Mouse (Mus musculus): ENCODE results near the gene Gnas.
"Not testable (repeated sequence)": the region's sequence is repeated elsewhere in the genome, so short reads cannot be mapped to it uniquely, and the experiment has no call there.

Gene Gnas

GRCm38 (mm10) chr2:174328926-174329662, 45.0 kb downstream of the Gnas start:
- peak; percentile 42 for DNase-seq

GRCm38 (mm10) chr2:174329663-174330615, 45.8 kb downstream of the Gnas start:
- DNase-seq: peak; percentile 83

GRCm38 (mm10) chr2:174330616-174331191, 46.6 kb downstream of the Gnas start:
- peak; percentile 81 for DNase-seq

GRCm38 (mm10) chr2:174331282-174332030, 47.3 kb downstream of the Gnas start:
- DNase-seq: no peak

DNA sequence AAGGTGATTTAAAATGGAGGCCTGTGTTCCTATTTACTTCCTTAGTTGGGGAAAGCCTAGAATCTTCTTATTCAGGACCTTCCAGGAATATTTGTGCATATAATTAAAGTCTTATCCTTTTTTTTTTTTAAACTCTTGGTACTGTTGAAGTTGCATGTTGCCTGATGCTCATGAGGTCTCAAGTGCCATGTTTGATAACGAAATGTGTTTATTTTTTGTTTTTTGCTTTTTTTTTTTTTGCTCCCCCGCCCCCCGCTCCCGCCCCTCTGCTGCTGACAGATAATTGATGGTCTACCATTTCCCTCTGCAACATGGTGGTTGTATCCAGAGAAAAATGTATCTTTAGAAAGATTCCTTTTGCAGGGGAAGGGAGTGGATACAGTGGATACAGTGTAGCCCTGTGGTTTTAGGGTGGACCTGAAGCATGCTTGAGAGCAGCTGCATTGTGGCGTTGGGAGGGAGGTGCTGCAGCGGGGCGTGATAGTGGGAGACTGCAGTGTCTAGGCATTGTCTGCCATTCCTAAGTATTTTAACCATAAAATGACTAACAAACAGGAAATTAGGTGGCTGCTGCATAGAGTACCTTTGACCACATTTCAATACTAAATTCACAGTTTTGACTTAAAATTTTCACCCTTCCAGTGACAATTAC, 49.2 kb downstream of the Gnas start:
- no peak for DNase-seq

DNA sequence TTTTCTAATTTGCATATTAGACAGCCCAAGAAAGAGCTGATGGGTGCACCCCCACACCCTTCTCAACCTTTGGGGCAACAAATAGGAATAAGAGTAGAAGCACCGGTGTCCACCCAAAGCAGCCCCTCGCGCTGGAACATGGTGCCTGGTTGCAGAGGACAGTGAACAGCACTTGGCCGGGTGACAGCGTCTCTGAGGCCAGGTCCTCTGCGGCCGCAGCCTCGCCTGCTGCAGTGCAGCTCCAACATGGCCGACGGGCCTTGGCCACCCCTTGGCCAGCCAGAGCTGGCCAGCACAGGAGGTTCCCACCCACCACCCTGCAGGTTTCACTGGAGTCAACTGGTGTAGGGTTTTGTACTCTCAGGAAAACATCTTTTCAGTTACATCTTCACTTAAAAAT, 50.3 kb downstream of the Gnas start:
- no peak for DNase-seq

DNA sequence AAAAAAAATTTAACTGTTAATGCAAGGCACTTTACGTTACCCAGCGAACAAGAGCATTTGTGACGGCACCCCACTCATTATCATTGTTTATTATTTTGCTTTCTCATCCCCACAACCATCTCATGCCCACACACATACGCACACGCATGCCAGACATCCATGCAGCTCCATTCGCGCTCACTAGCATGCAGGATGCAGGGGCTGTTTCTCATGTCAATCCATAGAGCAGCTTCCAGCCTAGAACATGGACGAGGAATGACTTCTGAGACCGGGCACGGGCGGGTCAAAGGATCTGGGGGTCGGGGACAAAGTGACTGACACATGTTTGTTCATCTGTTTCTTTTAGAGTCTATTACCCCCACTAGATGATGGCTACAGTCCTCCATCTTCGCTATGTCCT, 53.2 kb downstream of the Gnas start:
- DNase-seq: no peak

- no peak for DNase-seq
These were observed 55.6 kb downstream of the Gnas start for GRCm38 (mm10) chr2:174339701-174340100.

DNA sequence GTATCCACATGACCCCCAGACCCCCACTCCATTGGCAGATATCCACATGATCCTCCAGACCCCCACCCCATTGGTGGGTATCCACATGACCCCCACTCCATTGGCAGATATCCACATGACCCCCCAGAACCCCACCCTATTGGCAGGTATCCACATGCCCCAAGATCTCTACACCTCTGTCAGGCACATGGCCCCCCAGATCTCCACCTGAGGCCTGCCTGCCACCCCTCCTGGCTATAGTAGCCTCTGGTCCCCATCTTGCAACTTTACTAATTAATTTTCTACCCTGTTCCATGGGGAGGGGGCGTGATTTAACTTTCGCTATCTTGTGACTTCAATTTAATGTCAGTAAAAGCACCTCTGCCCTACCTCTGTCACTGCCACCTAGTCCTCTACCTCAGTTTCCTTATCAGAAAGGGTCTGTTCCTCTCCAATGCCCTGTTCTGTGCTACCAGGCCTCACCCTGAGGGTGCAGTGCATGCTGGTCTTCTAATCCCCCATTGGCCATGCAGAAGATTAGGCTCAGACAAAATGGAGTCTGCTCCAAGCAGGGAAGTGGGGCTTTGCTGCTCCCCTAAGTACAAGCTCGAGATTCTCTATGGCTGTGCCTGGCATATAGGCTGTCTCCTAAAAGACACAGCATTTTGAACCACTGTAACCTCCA, 56.2 kb downstream of the Gnas start:
- no peak for DNase-seq

DNA sequence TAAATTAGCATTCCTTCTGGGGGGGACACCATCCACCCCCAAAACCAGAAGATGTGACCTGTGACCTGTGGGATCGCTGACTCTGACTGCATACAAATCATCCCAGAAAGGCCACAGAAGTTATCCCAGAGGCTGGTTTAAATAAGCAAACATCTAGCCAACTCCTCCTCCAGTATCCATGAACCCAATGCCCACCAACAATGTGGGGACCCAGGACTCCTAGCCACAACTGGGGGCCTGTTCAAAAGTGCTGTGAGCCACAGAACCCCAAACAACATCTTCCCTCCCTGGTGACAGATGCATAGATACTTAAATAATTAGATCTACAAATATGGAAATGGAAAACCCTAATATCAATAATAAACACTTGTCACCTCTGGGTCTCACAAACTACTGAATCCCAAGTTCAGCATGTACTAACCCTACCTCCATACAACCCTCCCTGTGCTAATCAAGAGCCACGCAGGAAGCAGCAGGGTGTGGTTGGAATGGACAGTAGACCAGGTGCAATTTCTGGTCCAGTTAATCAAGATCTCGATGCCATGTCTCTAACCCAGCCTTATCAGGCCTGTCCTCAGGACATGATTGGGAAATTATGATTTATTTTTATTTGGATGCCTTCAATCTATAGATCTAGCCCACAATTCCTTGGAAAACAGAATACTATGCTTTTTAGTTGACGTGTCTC, 56.9 kb downstream of the Gnas start:
- no peak for DNase-seq

DNA sequence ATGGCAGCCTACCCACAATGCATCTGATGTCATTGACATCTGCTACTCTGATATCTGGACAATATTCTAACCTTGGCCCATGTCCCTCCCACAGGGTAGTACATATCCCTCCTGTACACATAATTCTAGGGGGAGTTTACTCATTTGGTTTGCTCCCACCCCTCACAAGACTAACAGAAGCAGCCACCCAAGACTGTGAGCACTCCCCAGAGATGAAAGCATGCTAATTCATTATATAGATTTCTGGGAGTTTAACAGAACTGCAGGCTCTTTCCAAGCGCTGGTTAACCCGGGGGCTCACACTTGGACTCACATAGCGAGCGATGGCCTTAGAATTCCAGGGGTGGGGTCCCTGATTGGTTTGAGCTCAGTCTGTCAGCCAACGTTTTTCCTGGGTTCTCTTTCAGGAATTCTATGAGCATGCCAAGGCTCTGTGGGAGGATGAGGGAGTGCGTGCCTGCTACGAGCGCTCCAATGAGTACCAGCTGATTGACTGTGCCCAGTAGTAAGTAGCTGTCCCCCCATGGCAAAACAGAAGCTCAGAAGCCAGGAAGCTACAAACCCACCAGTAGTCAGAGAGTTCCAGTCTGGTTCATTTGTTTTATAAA, 58.8 kb downstream of the Gnas start:
- DNase-seq: no peak

- no peak for DNase-seq
These were observed 59.4 kb downstream of the Gnas start for GRCm38 (mm10) chr2:174343566-174343965.

- DNase-seq: peak; percentile 84
These were observed 60.0 kb downstream of the Gnas start for GRCm38 (mm10) chr2:174344003-174344655.

- no peak for DNase-seq
These were observed 60.9 kb downstream of the Gnas start for GRCm38 (mm10) chr2:174344996-174345395.

- DNase-seq: no peak
These were observed 62.5 kb downstream of the Gnas start, which contains the start of gene Gm20721 for GRCm38 (mm10) chr2:174346612-174346998. Gene Gm20721 (minus strand): TSS chr2:174346712.

- not testable (repeated sequence) for DNase-seq
These were observed 63.0 kb downstream of the Gnas start for GRCm38 (mm10) chr2:174346999-174347668.

DNA sequence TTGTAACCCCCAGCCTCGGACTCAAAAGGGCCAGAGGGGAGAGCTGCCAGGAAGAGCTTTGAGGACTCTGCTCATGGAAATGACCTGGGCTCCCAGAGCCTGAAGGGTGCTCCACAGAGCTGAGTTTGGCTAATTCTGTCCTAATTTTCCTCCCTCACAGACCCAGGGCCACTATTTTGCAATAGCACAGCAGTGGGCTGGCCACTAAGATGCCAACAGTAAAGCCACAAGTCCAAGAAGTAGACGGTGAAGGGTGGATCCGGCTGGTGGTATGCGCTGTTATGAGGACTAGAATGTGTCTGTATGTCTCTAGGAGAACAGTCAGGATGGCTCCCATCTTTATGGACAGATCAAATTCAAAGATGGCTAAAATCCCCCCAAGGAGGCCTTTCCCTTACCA, 74.4 kb downstream of the Gnas start:
- DNase-seq: no peak

GRCm38 (mm10) chr2:174359656-174360055, 75.5 kb downstream of the Gnas start:
- DNase-seq: no peak

GRCm38 (mm10) chr2:174366571-174366970, 82.5 kb downstream of the Gnas start:
- DNase-seq: no peak
